In the genomic region with DNA sequence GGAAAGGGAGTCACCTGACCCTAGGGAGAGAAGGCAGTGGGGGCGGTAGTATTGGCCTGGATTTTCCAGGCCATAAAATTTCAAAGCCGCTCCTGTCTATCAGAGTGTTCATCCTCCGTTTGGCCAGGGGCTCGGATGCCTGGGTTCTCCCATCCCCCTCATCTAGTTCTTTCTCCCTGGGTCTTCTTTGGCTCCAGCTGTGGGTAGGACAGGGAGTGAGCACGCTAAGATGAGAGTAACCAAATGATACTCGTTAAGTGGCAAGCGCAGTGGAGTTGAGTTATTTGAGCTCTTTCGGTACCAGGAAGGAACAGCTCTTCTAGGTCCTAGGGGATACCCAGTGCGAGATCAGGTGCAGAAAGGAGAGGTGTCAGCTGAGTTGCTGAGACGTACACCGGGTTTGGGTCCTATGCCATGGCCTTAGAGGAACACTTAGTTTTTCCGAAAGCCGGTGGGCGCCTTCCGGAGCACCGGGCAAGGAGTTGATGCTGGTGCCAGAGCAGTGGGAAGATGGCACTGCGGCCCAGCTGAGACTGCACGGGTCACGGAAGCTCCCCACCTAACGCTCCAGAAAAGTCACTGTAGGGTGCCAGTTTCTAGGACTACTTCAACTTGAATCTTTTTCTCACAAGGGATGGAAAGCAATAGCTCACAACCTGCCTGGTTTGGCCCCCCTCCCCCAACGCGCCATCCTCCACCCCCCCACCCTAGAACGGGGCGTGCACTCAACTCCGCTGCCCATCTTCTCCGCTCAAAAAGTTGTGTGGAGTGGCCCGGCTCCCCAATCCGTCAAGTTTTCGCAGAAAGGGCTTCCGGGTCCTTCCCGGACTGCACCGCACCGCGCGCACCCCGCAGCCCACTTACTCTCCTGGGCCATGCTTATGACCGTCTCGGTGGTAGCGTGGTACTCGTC, we compare ENCODE assay signal across 8 mouse cellular contexts. TPM values are rescaled to one million over a fixed set of nuclear protein-coding genes. Genes with fewer than 3 reads are reported as not detected.
DNase-seq lines count a peak whose midpoint lies in the region; ATAC-seq and TF ChIP-seq lines count a peak whose summit lies in the region.

No protein-coding gene starts in this region.

- no peak for TF ChIP-seq CTCF in lung, postnatal 0 days (IDR thresholded peaks at IDR 0.05)
- no peak for TF ChIP-seq CTCF in midbrain, postnatal 0 days (IDR thresholded peaks at IDR 0.05)

- H3K27me3 ChIP-seq in lung, postnatal 0 days (replicated peaks; ENCODE audit: insufficient read depth, low read length) = peaks cover 5% of the 10 kb centered on the region; the same call in 1 of the 2 replicates
- H3K27me3 ChIP-seq in embryonic facial prominence, embryonic 10.5 days (replicated peaks; ENCODE audit: low read depth, poor library complexity, severe bottlenecking) = peaks cover 26% of the 10 kb centered on the region
- H3K27me3 ChIP-seq in midbrain, postnatal 0 days (ENCODE audit: insufficient read depth, low read length) = peaks cover under 1% of the 10 kb centered on the region; the same call in 1 of the 2 replicates

- no peak for TF ChIP-seq EP300 in lung, postnatal 0 days (IDR thresholded peaks at IDR 0.05)

- WGBS in lung, postnatal 0 days = 1% methylated on average over 40 of the region's 40 CpGs
- under 1% methylated on average over 40 of the region's 40 CpGs for WGBS in embryonic facial prominence, embryonic 10.5 days
- WGBS in midbrain, postnatal 0 days = under 1% methylated on average over 38 of the region's 40 CpGs

- peak overlapping the region; percentile 53 for H3K4me3 ChIP-seq in lung, postnatal 0 days (ENCODE audit: low read depth, low read length)
- peak overlapping the region; percentile 89 for H3K4me3 ChIP-seq in embryonic facial prominence, embryonic 10.5 days
- H3K4me3 ChIP-seq in midbrain, postnatal 0 days (ENCODE audit: low read depth, low read length) = peak overlapping the region; percentile 83

- peaks cover 4% of the 10 kb centered on the region; the same call in 1 of the 2 replicates for H3K4me1 ChIP-seq in lung, postnatal 0 days (ENCODE audit: insufficient read depth, low read depth, low read length)
- H3K4me1 ChIP-seq in embryonic facial prominence, embryonic 10.5 days = peaks cover 64% of the 10 kb centered on the region
- peaks cover 20% of the 10 kb centered on the region for H3K4me1 ChIP-seq in midbrain, postnatal 0 days (ENCODE audit: insufficient read depth, low read length)

- H3K27ac ChIP-seq in lung, postnatal 0 days (ENCODE audit: low read length) = no peak overlapping the region
- H3K27ac ChIP-seq in embryonic facial prominence, embryonic 10.5 days (replicated peaks) = peak overlapping the region; percentile 93
- peak overlapping the region; percentile 88 for H3K27ac ChIP-seq in midbrain, postnatal 0 days (ENCODE audit: low read depth, low read length)

- no peaks in the 10 kb centered on the region for H3K9me3 ChIP-seq in lung, postnatal 0 days (ENCODE audit: low read length)
- no peaks in the 10 kb centered on the region for H3K9me3 ChIP-seq in embryonic facial prominence, embryonic 10.5 days
- H3K9me3 ChIP-seq in midbrain, postnatal 0 days (ENCODE audit: low read length) = no peaks in the 10 kb centered on the region

- ATAC-seq in lung, postnatal 0 days = no peak
- peak; percentile 11 for ATAC-seq in inflammation-experienced regulatory T-cells, adult 6 months
- ATAC-seq in midbrain, postnatal 0 days (ENCODE audit: low FRiP score) = no peak; the same call in 1 of the 2 replicates
- ATAC-seq in megakaryocyte progenitor cell, adult 5-6 weeks (replicated peaks; ENCODE audit: poor library complexity) = no peak
- ATAC-seq in cerebellum, adult (ENCODE audit: insufficient number of reproducible peaks, low FRiP score, low TSS enrichment) = no peak

- DNase-seq in lung, postnatal 0 days (ENCODE audit: low spot score) = no peak
- DNase-seq in lung, postnatal 4 days = no peak
- DNase-seq in embryonic facial prominence, embryonic 10.5 days (ENCODE audit: low spot score) = peak; percentile 48
- DNase-seq in midbrain, postnatal 0 days (ENCODE audit: low spot score) = no peak
- DNase-seq in cerebellum, postnatal 4 days (ENCODE audit: low spot score in 2 of 2) = no peak

- peak overlapping the region; percentile 39; the same call in 1 of the 2 replicates for H3K9ac ChIP-seq in lung, postnatal 0 days (replicated peaks; ENCODE audit: low read depth)
- H3K9ac ChIP-seq in midbrain, postnatal 0 days (replicated peaks; ENCODE audit: low read length, poor library complexity, severe bottlenecking) = peak overlapping the region; percentile 81

- H3K36me3 ChIP-seq in lung, postnatal 0 days (ENCODE audit: insufficient read depth, low read length) = no peaks in the 10 kb centered on the region
- H3K36me3 ChIP-seq in embryonic facial prominence, embryonic 10.5 days (replicated peaks) = peaks cover 25% of the 10 kb centered on the region
- peaks cover 10% of the 10 kb centered on the region for H3K36me3 ChIP-seq in midbrain, postnatal 0 days (ENCODE audit: insufficient read depth, low read length)

- H3K4me2 ChIP-seq in lung, postnatal 0 days (replicated peaks; ENCODE audit: low read depth, low read length) = peak overlapping the region; percentile 97
- peak overlapping the region; percentile 84 for H3K4me2 ChIP-seq in midbrain, postnatal 0 days (ENCODE audit: low read depth, low read length, poor library complexity, severe bottlenecking)

RNA-seq across cellular contexts. Expression of a gene that starts 0.9 kb away (rescaled TPM):
- 1.6 and 2.1 TPM in 2 replicates for polyA plus RNA-seq in lung, postnatal 0 days (2015; fragmentation: Nextera tagmentation; extraction: Ambion mirVana)
- polyA plus RNA-seq in embryonic facial prominence, embryonic 10.5 days (2016; fragmentation: Nextera tagmentation; extraction: Ambion mirVana) = 11.8 and 12.0 TPM in 2 replicates
- polyA plus RNA-seq in inflammation-experienced regulatory T-cells, adult 6 months (2017; shearing (Covaris generic)) = 1 to 10 TPM; 6.0 to 7.7 (median 7.3) TPM
- total RNA-seq in midbrain, postnatal 0 days (2014; rRNA removed) = 16.9 and 22.4 TPM in 2 replicates
- 6.5 and 7.5 TPM in 2 replicates for polyA plus RNA-seq in midbrain, postnatal 0 days (2015; fragmentation: Nextera tagmentation; extraction: Ambion mirVana)
- total RNA-seq in megakaryocyte progenitor cell, adult 5-6 weeks (2015) = 0.07 TPM in 1 of 2 replicates, not detected in the other
- 0.34 TPM in 1 of 2 replicates, not detected in the other for total RNA-seq in megakaryocyte progenitor cell, adult 5-6 weeks (2017)

RNA-seq across cellular contexts. Expression of a gene that starts 10.2 kb away (rescaled TPM):
- 761 and 764 TPM in 2 replicates for polyA plus RNA-seq in lung, postnatal 0 days (2015; fragmentation: Nextera tagmentation; extraction: Ambion mirVana)
- polyA plus RNA-seq in embryonic facial prominence, embryonic 10.5 days (2016; fragmentation: Nextera tagmentation; extraction: Ambion mirVana) = 274 and 319 TPM in 2 replicates
- 1 to 10 TPM in 1 of 3 experiments, under 1 TPM in 1, not detected in 1; 0.58 to 2.0 TPM for polyA plus RNA-seq in inflammation-experienced regulatory T-cells, adult 6 months (2017; shearing (Covaris generic))
- total RNA-seq in midbrain, postnatal 0 days (2014; rRNA removed) = 16.6 and 28.6 TPM in 2 replicates
- 231 and 238 TPM in 2 replicates for polyA plus RNA-seq in midbrain, postnatal 0 days (2015; fragmentation: Nextera tagmentation; extraction: Ambion mirVana)
- total RNA-seq in megakaryocyte progenitor cell, adult 5-6 weeks (2015) = 210 and 275 TPM in 2 replicates
- 143 and 180 TPM in 2 replicates for total RNA-seq in megakaryocyte progenitor cell, adult 5-6 weeks (2017)

RNA-seq across cellular contexts. Expression of a gene that starts 32.0 kb away (rescaled TPM):
- polyA plus RNA-seq in lung, postnatal 0 days (2015; fragmentation: Nextera tagmentation; extraction: Ambion mirVana) = 13.2 and 16.7 TPM in 2 replicates
- polyA plus RNA-seq in embryonic facial prominence, embryonic 10.5 days (2016; fragmentation: Nextera tagmentation; extraction: Ambion mirVana) = 11.2 and 11.9 TPM in 2 replicates
- polyA plus RNA-seq in inflammation-experienced regulatory T-cells, adult 6 months (2017; shearing (Covaris generic)) = 10 to 100 TPM in 2 of 3 experiments, 1 to 10 TPM in 1; 5.1 to 12.9 (median 11.9) TPM
- total RNA-seq in midbrain, postnatal 0 days (2014; rRNA removed) = 8.8 and 10.5 TPM in 2 replicates
- polyA plus RNA-seq in midbrain, postnatal 0 days (2015; fragmentation: Nextera tagmentation; extraction: Ambion mirVana) = 8.8 and 10.8 TPM in 2 replicates
- total RNA-seq in megakaryocyte progenitor cell, adult 5-6 weeks (2015) = 0.90 and 15.7 TPM in 2 replicates
- 0.79 and 2.9 TPM in 2 replicates for total RNA-seq in megakaryocyte progenitor cell, adult 5-6 weeks (2017)

RNA-seq across cellular contexts. Expression of a gene that starts 33.2 kb away (rescaled TPM):
- polyA plus RNA-seq in lung, postnatal 0 days (2015; fragmentation: Nextera tagmentation; extraction: Ambion mirVana) = 228 and 243 TPM in 2 replicates
- 185 and 186 TPM in 2 replicates for polyA plus RNA-seq in embryonic facial prominence, embryonic 10.5 days (2016; fragmentation: Nextera tagmentation; extraction: Ambion mirVana)
- polyA plus RNA-seq in inflammation-experienced regulatory T-cells, adult 6 months (2017; shearing (Covaris generic)) = 100 to 1,000 TPM; 196 to 255 (median 212) TPM
- 87.8 and 100 TPM in 2 replicates for total RNA-seq in midbrain, postnatal 0 days (2014; rRNA removed)
- polyA plus RNA-seq in midbrain, postnatal 0 days (2015; fragmentation: Nextera tagmentation; extraction: Ambion mirVana) = 240 and 265 TPM in 2 replicates
- total RNA-seq in megakaryocyte progenitor cell, adult 5-6 weeks (2015) = 103 and 133 TPM in 2 replicates
- 65.7 and 106 TPM in 2 replicates for total RNA-seq in megakaryocyte progenitor cell, adult 5-6 weeks (2017)

RNA-seq across cellular contexts. Expression of a gene that starts 43.0 kb away (rescaled TPM):
- 14.6 and 20.7 TPM in 2 replicates for polyA plus RNA-seq in lung, postnatal 0 days (2015; fragmentation: Nextera tagmentation; extraction: Ambion mirVana)
- polyA plus RNA-seq in embryonic facial prominence, embryonic 10.5 days (2016; fragmentation: Nextera tagmentation; extraction: Ambion mirVana) = 1.8 and 2.7 TPM in 2 replicates
- polyA plus RNA-seq in inflammation-experienced regulatory T-cells, adult 6 months (2017; shearing (Covaris generic)) = 1 to 10 TPM; 3.6 to 5.1 (median 4.8) TPM
- total RNA-seq in midbrain, postnatal 0 days (2014; rRNA removed) = 18.9 and 23.3 TPM in 2 replicates
- polyA plus RNA-seq in midbrain, postnatal 0 days (2015; fragmentation: Nextera tagmentation; extraction: Ambion mirVana) = 13.6 and 14.0 TPM in 2 replicates
- 0.15 TPM in 1 of 2 replicates, not detected in the other for total RNA-seq in megakaryocyte progenitor cell, adult 5-6 weeks (2015)
- not detected in 2 replicates for total RNA-seq in megakaryocyte progenitor cell, adult 5-6 weeks (2017)

Comparison
In these comparisons a context has a peak if more than half of its experiments do, and no peak if none do; other contexts are left out.
1. RNA of a gene that starts 10.2 kb away (polyA plus RNA-seq): 761 to 764 TPM in lung, postnatal 0 days, 274 to 319 TPM in embryonic facial prominence, embryonic 10.5 days and 231 to 238 TPM in midbrain, postnatal 0 days; 0.58 to 2.0 TPM in inflammation-experienced regulatory T-cells, adult 6 months; every median in the first group is over 10 times any median in the second.
2. Peak in every context shown above with its lines, with median percentiles within 50 percentile points of each other: H3K4me3 ChIP-seq.